Mouse (Mus musculus) heart, postnatal 0 days (tissue): ENCODE data around the gene Ccnb1ip1.
"Not testable (repeated sequence)": the region's sequence is repeated elsewhere in the genome, so short reads cannot be mapped to it uniquely, and the experiment has no call there.

Experiments used
- CTCF ChIP-seq: IDR thresholded peaks from 2 replicates; pipeline ENCODE4 v1.5.1; 2016; ENCODE audit warnings: antibody characterized with exemption, control low read depth, low read depth
- EP300 ChIP-seq: IDR thresholded peaks from 2 replicates; pipeline ENCODE4 v1.6.1; 2016; ENCODE audit warnings: antibody characterized with exemption, low read depth

GRCm38 (mm10) chr14:50806469-50806868 is 1.1 kb downstream of the Ccnb1ip1 start:
- TF ChIP-seq CTCF, EP300: not testable (repeated sequence)
